In the genomic region with DNA sequence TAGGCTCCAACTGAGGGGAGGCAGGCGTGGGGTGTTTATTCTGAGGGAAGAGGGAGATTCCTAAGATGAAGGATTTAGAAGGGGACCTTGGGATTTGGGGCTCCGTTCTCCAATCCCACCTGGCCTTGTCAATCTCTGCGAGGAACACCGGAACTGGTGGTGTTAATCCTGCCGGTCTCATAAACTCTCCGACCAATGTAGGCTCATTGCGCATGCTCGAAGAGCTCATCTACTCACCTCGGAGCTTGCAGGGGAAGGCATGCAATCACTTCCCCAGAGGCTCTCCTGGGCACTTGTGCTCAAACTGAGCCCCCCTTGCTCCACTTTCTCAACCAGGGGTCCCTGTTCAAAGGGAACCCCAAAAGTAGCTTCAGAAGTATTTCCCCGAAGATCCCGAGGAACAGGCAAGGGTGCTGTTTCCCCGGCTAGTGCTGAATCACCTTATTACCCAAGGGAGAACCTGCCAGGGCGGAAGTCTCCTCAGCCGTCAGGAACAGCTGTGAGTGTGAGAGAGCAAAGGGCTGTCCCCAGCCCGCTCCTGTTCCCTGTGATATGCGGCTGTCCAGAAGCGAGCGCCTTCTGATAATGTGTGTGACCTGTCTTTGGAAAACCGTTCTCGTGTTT, we compare ENCODE assay signal across 8 mouse cellular contexts. TPM values are rescaled to one million over a fixed set of nuclear protein-coding genes. Genes with fewer than 3 reads are reported as not detected.
DNase-seq lines count a peak whose midpoint lies in the region; ATAC-seq lines count a peak whose summit lies in the region.

No protein-coding gene starts in this region.

- DNase-seq in adrenal gland, postnatal 14 days = peak; percentile 42
- DNase-seq in adrenal gland, postnatal 10 days = no peak
- peak; percentile 29 to 37 for DNase-seq in spleen, postnatal 36 days (ENCODE audit: low spot score in 2 of 2)
- no peak for DNase-seq in spleen, postnatal 10 days (ENCODE audit: low spot score in 2 of 2)
- peak; percentile 59 for DNase-seq in lung, postnatal 36 days
- DNase-seq in urinary bladder, postnatal 10 days (ENCODE audit: low spot score) = no peak
- DNase-seq in frontal cortex, postnatal 14 days (ENCODE audit: low spot score in 2 of 2) = no peak

- no peak for ATAC-seq in inflammation-experienced regulatory T-cells, adult 6 months

RNA-seq across cellular contexts. Expression of a gene that starts 5.6 kb away (rescaled TPM):
- 41.5 and 44.2 TPM in 2 replicates for total RNA-seq in adrenal gland, postnatal 14 days (2021)
- total RNA-seq in adrenal gland, postnatal 10 days (2021) = 10 to 100 TPM; 41.6 to 56.8 TPM
- polyA plus RNA-seq in inflammation-experienced regulatory T-cells, adult 6 months (2017; shearing (Covaris generic)) = under 1 TPM in 1 of 3 experiments, not detected in 2; 0.40 TPM

Comparison
In these comparisons a context has a peak if more than half of its experiments do, and no peak if none do; other contexts are left out.
1. DNase-seq: peak in adrenal gland, postnatal 14 days (single experiment), spleen, postnatal 36 days (2 of 2) and lung, postnatal 36 days (single experiment); none in adrenal gland, postnatal 10 days (single experiment), spleen, postnatal 10 days (0 of 2), urinary bladder, postnatal 10 days (single experiment) and frontal cortex, postnatal 14 days (0 of 2).